Mouse (Mus musculus) left cerebral cortex, postnatal 14 days (tissue): ENCODE results near the gene C1qtnf6. TPM values are rescaled to one million over a fixed set of nuclear protein-coding genes. Genes with fewer than 3 reads are reported as not detected.

Experiments used
- DNase-seq, 2 experiments: peaks; one replicate each; pipeline ENCODE4 v3.0.0; 2021 to 2022; ENCODE audit warnings: low spot score in 2 of 2, mixed read lengths in 1 of 2
- intact Hi-C: fragments of 180-260 bp; cut with DNase I; formaldehyde crosslinking; loops from one replicate; pipeline ENCODE4 v1.15.1; 2025
- total RNA-seq, 2 experiments: library from RNA; stranded (reverse); gene quantifications; 2 replicates each; pipeline ENCODE4 v1.2.3; 2021

Gene C1qtnf6
- total RNA-seq, 2 experiments from 2014 or later: 7.7 to 9.0 TPM

- intact Hi-C loops: no loop called here
- no peak for DNase-seq
Observed at GRCm38 (mm10) chr15:78524163-78524562, 7.1 kb downstream of the C1qtnf6 start.

GRCm38 (mm10) chr15:78521892-78522291 is 9.3 kb downstream of the C1qtnf6 start:
- intact Hi-C loops: no loop called here
- no peak for DNase-seq

GRCm38 (mm10) chr15:78521331-78521730 is 9.9 kb downstream of the C1qtnf6 start:
- intact Hi-C loops: no loop called here
- DNase-seq: no peak

GRCm38 (mm10) chr15:78520112-78520715 is 11.0 kb downstream of the C1qtnf6 start:
- intact Hi-C loops: no loop called here
- DNase-seq: no peak

- no peak for DNase-seq
- intact Hi-C loops: no loop called here
Observed at GRCm38 (mm10) chr15:78518221-78518620, 13.0 kb downstream of the C1qtnf6 start.

GRCm38 (mm10) chr15:78515759-78516158 is 15.5 kb downstream of the C1qtnf6 start:
- DNase-seq: no peak
- intact Hi-C loops: no loop called here

- peak; percentile 83 to 87 for DNase-seq
- intact Hi-C loops: loop anchor here (5.0 kb wide), 1 partner anchor 68 kb away; no protein-coding TSS in a partner anchor
Observed at GRCm38 (mm10) chr15:78514393-78515146, 16.6 kb downstream of the C1qtnf6 start.

- no peak for DNase-seq
- intact Hi-C loops: loop anchor here (5.0 kb wide), 1 partner anchor 69 kb away; no protein-coding TSS in a partner anchor
Observed at GRCm38 (mm10) chr15:78513019-78513418, 18.2 kb downstream of the C1qtnf6 start.

- intact Hi-C loops: loop anchor here (5.0 kb wide), 1 partner anchor 70 kb away; no protein-coding TSS in a partner anchor
- no peak for DNase-seq
Observed at GRCm38 (mm10) chr15:78511951-78512350, 19.3 kb downstream of the C1qtnf6 start.

- no peak for DNase-seq
Observed at GRCm38 (mm10) chr15:78510736-78511135, 20.5 kb downstream of the C1qtnf6 start.

GRCm38 (mm10) chr15:78510121-78510576 is 21.1 kb downstream of the C1qtnf6 start:
- intact Hi-C loops: loop anchor here (5.0 kb wide), 1 partner anchor 72 kb away; no protein-coding TSS in a partner anchor
- no peak for DNase-seq

More at GRCm38 (mm10) chr15:78510736-78511135, 20.5 kb downstream of the C1qtnf6 start:
- intact Hi-C loops: loop anchor here (5.0 kb wide), 1 partner anchor 72 kb away; no protein-coding TSS in a partner anchor

- no peak for DNase-seq
- intact Hi-C loops: no loop called here
Observed at GRCm38 (mm10) chr15:78509297-78509899, 21.8 kb downstream of the C1qtnf6 start.

- intact Hi-C loops: no loop called here
- DNase-seq: no peak
Observed at GRCm38 (mm10) chr15:78508443-78508842, 22.8 kb downstream of the C1qtnf6 start.

GRCm38 (mm10) chr15:78505541-78505940 is 25.7 kb downstream of the C1qtnf6 start:
- no peak for DNase-seq
- intact Hi-C loops: no loop called here

- intact Hi-C loops: no loop called here
- DNase-seq: no peak
Observed at GRCm38 (mm10) chr15:78504816-78505215, 26.4 kb downstream of the C1qtnf6 start.

GRCm38 (mm10) chr15:78504013-78504412 is 27.2 kb downstream of the C1qtnf6 start:
- no peak for DNase-seq
- intact Hi-C loops: no loop called here

- intact Hi-C loops: no loop called here
- DNase-seq: no peak
Observed at GRCm38 (mm10) chr15:78502437-78503132, 28.6 kb downstream of the C1qtnf6 start.

GRCm38 (mm10) chr15:78494968-78495406 is 36.2 kb downstream of the C1qtnf6 start, which contains the start of gene Il2rb:
Gene Il2rb, minus strand, starts transcription at chr15:78495271.
- DNase-seq: no peak
- intact Hi-C loops: no loop called here

- no peak for DNase-seq
- intact Hi-C loops: no loop called here
Observed at GRCm38 (mm10) chr15:78493401-78494010, 37.7 kb downstream of the C1qtnf6 start.
